Mouse (Mus musculus) left cerebral cortex, adult 2 months (tissue): ENCODE measurements around the gene Pip4k2b. TPM values are rescaled to one million over a fixed set of nuclear protein-coding genes. Genes with fewer than 3 reads are reported as not detected.

Experiments used
- DNase-seq, 2 experiments: peaks; one replicate each; pipeline ENCODE4 v3.0.0; 2021 to 2022; ENCODE audit warnings: low spot score in 2 of 2, mixed read lengths in 1 of 2; ENCODE audit errors: extremely low spot score in 1 of 2
- H3K27ac ChIP-seq: fragments of 200-600 bp; 2 replicates; pipeline ENCODE4 v1.8.1; 2022
- H3K4me3 ChIP-seq: fragments of 200-600 bp; 2 replicates; pipeline ENCODE4 v1.8.1; 2022
- CTCF ChIP-seq: fragments of 200-600 bp; IDR thresholded peaks from 2 replicates; pipeline ENCODE4 v1.8.1; 2022; ENCODE audit warnings: antibody characterized with exemption, mild to moderate bottlenecking, moderate library complexity
- intact Hi-C: fragments of 180-260 bp; cut with DNase I; formaldehyde crosslinking; loops from one replicate; pipeline ENCODE4 v1.15.1; 2025
- total RNA-seq, 2 experiments: library from RNA; stranded (reverse); gene quantifications; 2 replicates each; pipeline ENCODE4 v1.2.3; 2021

Gene Pip4k2b
- total RNA-seq, 2 experiments from 2014 or later, result 114 to 117 TPM

DNA sequence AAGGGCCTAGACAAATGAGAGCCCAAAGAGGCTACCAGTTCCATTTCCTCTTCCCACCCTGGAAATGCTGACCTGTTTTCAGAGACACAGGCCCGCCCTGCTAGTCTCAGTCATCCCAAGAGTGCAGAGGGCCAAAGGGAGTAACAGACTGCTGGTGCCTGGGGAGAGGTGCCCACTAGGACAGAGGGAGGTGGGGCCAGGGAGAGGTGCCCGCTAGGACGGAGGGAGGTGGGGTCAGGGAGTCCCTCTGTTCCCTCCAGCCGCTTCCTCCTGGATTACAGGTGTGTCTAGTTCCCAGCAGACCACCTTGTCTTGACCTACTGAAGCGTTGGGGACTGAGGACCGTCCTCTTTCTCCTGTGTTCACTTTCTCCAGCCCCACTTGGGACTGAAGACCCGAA lies 59.7 kb downstream of the Pip4k2b start:
- DNase-seq, result no peak
- no peak for TF ChIP-seq CTCF
- intact Hi-C loops, result loop anchor here (1.0 kb wide), 1 partner anchor 54 kb away; no protein-coding TSS in a partner anchor
- Histone ChIP-seq H3K27ac (peak overlapping the region; percentile 79), H3K4me3 (no peak overlapping the region)

DNA sequence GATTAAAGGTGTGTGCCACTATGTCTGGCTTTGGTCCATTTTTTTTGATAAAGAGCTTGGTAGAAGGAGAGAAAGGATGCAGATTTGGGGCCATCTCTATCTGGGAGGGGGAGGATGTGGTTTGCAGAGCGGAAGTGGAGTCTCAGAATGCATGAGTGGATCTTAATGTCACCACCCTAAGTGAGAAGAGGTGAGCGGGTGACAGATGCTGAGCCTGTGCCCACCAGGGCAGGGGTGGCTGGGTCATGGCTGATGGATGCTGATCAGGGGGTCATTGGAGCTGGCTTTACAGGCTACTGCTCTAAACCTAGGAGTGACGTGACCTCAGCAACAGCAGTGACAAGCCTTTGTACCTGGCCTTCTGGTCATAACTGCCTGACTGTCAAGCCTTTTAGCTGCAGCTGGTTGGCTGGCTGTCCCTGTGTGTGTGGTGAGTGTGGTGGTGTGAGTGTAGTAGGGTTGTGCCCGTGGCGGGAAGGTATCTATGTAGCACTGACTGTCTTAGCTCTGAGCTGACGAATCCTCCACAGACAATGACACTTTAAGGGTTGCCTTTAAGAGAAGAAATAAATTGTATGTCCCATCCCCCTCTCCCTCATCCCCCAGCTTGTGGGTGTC lies 60.3 kb downstream of the Pip4k2b start:
- intact Hi-C loops, result no loop called here
- Histone ChIP-seq H3K4me3 (no peak overlapping the region), H3K27ac (no peak overlapping the region)
- no peak for DNase-seq
- no peak for TF ChIP-seq CTCF

DNA sequence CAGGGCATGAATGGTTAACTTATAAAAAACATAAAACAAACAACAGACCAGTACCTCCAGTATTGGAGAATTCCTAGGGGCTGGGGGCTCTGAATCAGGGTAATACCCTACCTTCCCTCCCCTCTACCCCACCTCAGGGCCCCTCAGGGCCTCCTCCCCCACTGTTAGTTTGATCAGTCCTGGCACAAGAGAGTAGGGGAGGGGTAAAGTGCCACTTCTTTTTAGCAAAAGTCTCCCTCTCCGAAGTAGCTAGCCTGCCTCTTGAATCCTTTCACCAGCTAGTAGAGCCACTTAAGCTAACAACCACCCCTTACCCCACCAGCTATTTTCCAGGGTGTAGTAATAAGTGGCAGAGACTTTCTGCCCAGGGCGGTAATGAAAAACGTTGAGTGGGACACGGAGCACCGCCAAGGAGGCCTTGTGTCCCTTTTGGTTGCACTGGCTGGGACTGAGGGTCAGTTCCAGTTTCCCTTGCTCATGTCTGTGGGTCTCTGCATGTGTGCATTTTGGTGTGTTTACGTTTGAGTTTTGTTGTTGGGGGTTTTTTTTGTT lies 61.9 kb downstream of the Pip4k2b start:
- intact Hi-C loops, result no loop called here
- no peak for TF ChIP-seq CTCF
- DNase-seq, result no peak
- Histone ChIP-seq H3K27ac (no peak overlapping the region), H3K4me3 (no peak overlapping the region)

DNA sequence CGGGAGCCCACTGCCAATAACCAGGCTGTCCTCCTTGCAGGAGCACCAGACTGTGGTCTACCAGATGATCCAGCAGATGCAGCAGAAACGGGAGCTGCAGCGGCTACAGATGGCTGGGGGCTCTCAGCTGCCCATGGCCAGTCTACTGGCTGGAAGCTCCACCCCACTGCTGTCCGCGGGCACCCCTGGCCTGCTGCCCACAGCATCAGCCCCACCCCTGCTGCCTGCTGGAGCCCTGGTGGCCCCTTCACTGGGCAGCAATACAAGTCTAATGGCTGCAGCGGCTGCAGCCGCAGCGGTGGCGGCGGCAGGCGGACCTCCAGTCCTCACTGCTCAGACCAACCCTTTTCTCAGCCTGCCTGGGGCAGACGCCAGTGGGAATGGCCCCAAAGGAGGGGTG lies 64.1 kb downstream of the Pip4k2b start:
- Histone ChIP-seq H3K4me3 (no peak overlapping the region), H3K27ac (no peak overlapping the region)
- no peak for DNase-seq
- intact Hi-C loops, result no loop called here
- TF ChIP-seq CTCF, result no peak

DNA sequence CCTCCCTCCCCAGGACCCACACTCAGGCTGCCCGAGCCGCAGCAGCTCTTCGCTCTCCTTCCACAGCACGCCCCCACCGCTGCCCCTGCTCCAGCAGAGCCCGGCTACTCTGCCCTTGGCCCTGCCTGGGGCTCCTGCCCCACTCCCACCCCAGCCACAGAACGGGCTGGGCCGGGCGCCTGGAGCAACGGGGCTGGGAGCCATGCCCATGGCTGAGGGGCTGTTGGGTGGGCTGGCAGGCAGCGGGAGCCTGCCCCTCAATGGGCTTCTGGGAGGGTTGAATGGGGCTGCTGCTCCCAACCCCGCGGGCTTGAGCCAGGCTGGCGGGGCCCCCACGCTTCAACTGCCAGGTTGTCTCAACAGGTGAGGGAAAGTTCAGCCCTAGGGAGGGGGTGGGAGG lies 66.2 kb downstream of the Pip4k2b start:
- Histone ChIP-seq H3K4me3 (no peak overlapping the region), H3K27ac (no peak overlapping the region)
- DNase-seq, result no peak
- intact Hi-C loops, result no loop called here
- TF ChIP-seq CTCF, result no peak

DNA sequence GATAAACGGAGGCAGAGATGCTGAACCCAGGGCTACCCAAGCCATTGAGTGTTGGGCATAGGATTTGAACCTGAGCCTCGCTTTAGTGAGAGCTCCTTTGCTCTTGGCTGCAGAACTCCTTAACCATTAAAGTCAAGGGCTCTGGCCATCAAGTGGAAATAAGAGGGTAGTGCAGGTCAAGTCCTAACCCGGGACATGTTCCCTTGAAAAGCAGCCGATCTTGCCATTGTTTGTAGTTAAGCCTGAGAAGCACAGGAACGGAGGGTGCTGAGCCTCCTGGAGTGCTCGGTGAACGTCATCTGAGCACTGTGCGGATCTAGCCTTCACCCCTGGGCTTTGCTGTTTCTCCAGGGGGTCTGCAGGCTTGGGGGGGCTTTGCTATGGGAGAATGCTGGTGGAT lies 66.7 kb downstream of the Pip4k2b start:
- intact Hi-C loops, result no loop called here
- no peak overlapping the region for H3K27ac ChIP-seq
- no peak overlapping the region for H3K4me3 ChIP-seq
- no peak; the same call in 1 of the 2 replicates for TF ChIP-seq CTCF
- DNase-seq, result no peak

DNA sequence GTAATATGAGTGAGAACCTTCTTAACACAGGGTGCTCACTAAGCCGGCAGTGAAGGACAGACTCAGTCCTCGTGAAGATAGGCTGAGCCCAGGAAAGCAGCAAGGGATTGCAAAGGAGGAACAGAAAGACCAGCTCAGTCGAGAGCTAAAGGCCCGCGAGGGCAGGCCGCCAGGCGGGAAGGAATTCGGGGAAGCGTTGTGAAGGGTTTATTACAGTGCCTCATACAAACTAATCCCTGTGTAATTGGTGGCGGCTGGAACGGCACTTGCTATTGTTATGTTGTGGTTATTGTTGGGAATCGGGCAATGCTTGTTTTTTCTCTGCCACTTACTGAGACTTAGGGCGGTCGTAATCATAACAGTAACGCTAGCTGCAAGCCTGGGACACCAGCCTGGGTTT lies 67.1 kb downstream of the Pip4k2b start:
- TF ChIP-seq CTCF, result no peak

DNA sequence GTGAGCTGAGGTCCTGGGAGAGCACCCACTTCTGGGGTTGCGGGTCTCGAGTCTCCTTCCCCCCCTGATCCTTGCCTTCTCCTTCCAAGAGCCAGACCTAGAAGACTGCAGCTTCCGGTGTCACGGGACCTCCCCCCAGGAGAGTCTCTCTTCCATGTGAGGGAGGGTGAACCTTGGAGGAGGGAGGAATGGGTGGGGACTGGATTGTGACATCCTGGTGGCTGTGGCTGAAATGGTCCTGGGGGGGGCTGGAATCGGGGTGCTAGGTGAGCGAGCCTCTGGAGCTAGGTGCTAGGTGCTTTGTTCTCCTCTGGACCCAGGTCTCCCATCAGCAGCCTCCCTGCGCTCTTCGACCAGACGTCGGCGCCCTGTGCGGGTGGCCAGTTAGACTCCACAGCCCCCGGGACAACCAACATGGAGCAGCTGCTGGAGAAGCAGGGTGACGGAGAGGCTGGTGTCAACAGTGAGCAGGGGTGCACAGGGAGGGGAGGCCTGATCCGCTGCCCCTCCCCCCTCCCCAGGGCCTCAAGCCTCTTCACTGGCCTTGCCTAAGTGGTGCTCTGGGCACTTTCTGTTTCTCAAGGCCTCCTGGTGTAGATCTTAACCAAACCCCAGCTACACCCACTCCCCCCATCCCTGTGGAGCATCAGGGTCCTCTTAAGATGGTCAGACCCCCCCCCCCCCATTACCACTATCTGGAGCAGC lies 68.3 kb downstream of the Pip4k2b start:
- intact Hi-C loops, result no loop called here
- TF ChIP-seq CTCF, result no peak
- no peak for DNase-seq
- no peak overlapping the region for H3K4me3 ChIP-seq
- no peak overlapping the region for H3K27ac ChIP-seq

More for the DNA sequence above, 67.1 kb downstream of the Pip4k2b start:
- Histone ChIP-seq H3K27ac (no peak overlapping the region), H3K4me3 (no peak overlapping the region)
- no peak for DNase-seq
- intact Hi-C loops, result no loop called here

DNA sequence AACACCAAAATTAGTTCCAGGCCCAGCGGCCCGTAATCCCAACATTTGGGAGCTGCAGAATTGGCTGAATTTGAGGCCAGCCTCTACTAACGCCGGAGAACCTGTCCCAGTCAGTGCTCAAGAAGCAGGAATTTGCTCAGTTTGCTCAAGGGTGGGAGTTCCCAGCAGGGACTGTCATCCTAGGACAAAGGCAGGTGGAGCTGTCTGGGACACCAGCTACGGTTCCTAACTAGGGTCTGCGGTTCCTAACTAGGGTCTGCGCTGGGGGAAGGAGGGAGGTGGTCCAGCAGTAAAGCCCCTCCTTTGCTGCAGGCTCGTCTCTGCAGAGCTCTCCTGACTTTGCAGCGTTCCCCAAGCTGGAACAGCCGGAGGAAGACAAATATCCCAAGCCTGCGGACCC lies 71.4 kb downstream of the Pip4k2b start:
- no peak for DNase-seq
- intact Hi-C loops, result no loop called here
- Histone ChIP-seq H3K27ac (no peak overlapping the region), H3K4me3 (no peak overlapping the region)
- TF ChIP-seq CTCF, result no peak

DNA sequence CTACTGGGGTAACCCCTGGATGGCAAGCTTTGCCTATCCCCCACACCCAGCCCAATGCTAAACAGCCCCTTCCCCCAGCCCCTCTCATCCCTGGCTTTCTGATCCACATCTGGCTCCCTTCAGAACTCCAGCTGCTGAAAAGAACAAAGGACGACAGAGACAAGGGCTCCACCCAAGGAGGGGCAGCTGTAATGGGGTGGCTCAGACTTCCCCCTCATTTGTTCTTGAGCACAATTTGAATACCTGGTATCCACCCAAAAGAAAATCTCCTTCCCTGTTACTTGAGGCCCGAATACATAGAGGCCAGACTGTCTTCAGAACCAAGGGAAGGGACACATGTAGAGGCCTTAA lies 73.4 kb downstream of the Pip4k2b start:
- intact Hi-C loops, result no loop called here
- Histone ChIP-seq H3K27ac (no peak overlapping the region), H3K4me3 (no peak overlapping the region)
- no peak for DNase-seq
- no peak for TF ChIP-seq CTCF

DNA sequence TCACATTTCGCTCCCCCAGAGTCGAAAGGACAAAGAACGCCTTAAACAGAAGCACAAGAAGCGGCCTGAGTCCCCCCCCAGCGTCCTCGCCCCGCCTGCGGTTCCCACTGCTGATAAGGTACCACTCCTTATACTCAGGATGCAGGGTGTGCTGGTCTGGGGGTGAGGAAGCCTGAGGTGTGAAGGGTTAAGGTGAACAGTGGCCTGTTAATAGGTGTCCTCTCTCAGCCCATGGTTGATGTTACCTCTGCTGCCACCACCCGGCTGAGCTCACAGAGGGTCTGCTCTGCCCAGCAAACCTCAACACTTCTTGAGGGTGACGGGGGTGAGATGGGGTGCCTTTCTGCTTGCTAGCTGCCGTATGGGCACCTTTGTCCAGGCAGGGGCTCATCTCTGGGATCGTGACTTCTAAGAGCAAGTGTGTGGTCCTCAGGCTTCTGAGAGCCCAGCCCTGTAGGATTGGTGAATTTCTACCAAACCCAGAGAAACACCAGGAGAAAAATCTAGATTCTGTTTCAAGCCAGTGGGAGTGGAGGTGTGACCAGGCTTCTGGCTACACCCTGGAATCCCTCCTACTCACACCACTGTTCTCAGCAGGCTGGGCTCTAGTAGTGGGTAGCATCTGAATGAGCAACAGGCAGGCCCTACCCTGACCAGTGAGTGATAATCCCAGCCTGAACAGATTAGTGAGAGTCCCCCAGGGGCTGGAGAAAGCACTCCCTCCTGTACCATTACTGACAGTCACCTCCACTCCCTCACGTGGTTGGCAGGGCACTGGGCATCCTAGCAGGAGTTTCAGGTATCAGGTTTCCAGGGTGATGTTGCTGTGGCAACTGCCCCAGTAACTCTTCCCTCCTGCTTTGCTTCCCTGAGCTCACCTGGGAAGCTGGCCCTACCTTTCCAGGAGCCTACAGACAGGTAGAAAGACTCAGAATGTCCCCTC lies 74.0 kb downstream of the Pip4k2b start:
- no peak for DNase-seq
- no peak; the same call in 1 of the 2 replicates for TF ChIP-seq CTCF
- H3K27ac ChIP-seq, result peak overlapping the region; percentile 63

DNA sequence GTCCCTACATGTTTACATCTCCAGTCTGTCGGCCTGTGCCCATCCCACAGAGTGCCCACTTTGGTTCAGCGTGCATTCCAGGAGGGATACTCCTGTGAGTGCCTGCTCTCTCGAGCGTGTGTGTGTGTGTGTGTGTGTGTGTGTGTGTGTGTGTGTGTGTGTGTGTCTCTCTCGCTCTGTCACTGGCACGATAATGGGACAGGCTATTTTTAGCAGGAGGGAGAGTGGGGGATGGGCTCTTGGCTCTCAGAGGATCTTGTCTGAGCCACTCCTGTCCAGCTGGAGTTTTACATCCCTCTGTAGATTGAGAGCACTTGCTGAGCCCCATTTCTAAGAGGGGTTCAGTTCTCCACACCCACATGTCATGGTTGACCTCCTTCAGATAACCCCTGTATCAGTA lies 74.7 kb downstream of the Pip4k2b start:
- no peak for TF ChIP-seq CTCF
- intact Hi-C loops, result loop anchor here (5.0 kb wide), 1 partner anchor 38 kb away; no protein-coding TSS in a partner anchor
- DNase-seq, result no peak
- Histone ChIP-seq H3K4me3 (no peak overlapping the region), H3K27ac (peak overlapping the region; percentile 64; the same call in 1 of the 2 replicates)

More for the DNA sequence above, 74.0 kb downstream of the Pip4k2b start:
- intact Hi-C loops, result no loop called here
- H3K4me3 ChIP-seq, result no peak overlapping the region
